Mouse (Mus musculus): ENCODE results near the gene Ifit3b.
"Not testable (repeated sequence)": the region's sequence is repeated elsewhere in the genome, so short reads cannot be mapped to it uniquely, and the experiment has no call there.

The Ifit3b gene

DNA sequence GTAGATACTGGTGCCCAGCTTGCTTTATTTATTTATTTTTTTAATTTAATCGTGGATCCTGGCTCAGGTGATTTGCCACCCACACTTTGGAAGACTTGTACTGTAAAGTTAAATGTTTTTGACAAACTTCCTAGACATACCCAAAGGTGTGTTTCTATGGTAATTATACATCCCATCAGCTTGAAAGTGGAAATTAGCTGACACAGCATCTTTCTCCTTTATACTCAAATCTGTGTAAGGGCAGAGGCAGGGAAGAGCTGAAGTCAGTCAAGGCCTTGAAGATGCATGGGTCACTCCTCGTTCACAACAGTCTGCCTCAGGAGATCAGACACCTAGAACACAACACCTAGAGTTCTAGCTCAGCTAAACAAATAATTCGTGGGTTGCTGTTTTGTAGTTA is 2.3 kb downstream of the Ifit3b start:
- in situ Hi-C loops (cut with MboI): not testable (repeated sequence)

- in situ Hi-C loops (cut with MboI): not testable (repeated sequence)
Observed at GRCm38 (mm10) chr19:34612243-34613001, 4.7 kb downstream of the Ifit3b start.

- in situ Hi-C loops (cut with MboI): no loop called here
Observed at GRCm38 (mm10) chr19:34620871-34621270, 13.1 kb downstream of the Ifit3b start.

GRCm38 (mm10) chr19:34623781-34624180 is 16.0 kb downstream of the Ifit3b start:
- in situ Hi-C loops (cut with MboI): no loop called here

DNA sequence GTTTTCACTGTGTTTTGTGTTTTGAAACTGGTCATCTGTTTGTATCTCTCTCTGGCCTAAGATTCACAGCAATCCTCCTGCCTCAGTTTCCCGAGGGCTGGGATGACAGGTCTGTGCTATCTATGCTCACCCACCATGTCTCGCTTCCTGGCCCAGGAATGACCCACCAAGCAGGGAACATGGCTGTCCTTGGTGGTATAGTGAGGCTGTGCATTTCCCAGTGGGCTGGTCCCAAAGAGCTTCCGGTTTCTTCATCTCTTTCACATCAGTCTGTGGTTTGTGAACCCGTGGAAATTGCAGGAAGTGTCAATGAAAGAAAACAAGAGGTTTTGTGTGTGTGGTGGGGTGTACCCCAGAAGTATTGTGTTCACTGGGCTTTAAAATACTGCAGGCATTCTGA is 16.9 kb downstream of the Ifit3b start:
- in situ Hi-C loops (cut with MboI): no loop called here

- in situ Hi-C loops (cut with MboI): no loop called here
Observed at GRCm38 (mm10) chr19:34627496-34627895, 19.7 kb downstream of the Ifit3b start.

DNA sequence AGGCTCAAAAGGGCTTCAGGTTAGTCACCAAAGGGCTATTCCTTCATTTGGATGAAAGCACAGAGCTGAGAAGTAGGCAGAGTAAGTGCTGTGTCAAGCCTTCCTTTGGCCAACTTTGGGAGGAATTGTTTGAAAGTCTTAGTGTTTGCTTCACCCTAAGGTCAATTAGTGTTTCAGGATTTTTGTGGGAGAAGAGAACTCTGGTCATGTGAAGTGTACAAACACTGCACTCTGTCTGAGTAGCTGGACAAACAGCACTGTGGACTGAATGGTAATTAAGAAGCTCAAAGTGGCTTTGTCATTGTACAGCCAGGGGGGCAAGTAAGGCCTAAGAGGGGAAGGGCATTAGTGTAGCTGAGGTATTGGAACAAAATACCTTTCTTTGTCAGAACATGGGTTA is 23.7 kb downstream of the Ifit3b start:
- in situ Hi-C loops (cut with MboI): no loop called here

DNA sequence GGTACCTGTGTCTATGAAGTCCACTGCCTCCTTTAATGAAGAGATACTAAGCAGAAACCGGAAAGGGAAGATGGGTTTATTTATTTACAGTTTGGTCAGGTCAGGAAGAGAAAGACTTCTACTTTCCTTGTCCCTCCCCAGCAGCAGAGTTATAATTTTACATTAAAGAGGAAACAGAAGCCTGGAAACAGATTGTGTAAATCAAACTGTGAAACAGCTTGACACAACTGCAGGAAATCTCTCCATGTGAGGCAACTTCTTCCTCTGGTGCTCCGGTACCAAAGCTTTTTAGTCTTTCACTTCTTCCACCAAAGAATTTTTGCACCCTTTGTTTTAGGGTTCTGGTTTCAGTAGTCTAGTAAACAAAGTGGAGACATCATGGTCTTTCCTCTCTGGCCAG is 25.7 kb downstream of the Ifit3b start:
- in situ Hi-C loops (cut with MboI): no loop called here

GRCm38 (mm10) chr19:34636933-34637557 is 29.3 kb downstream of the Ifit3b start:
- in situ Hi-C loops (cut with MboI): loop anchor here (5.0 kb wide), 1 partner anchor 90 kb away; no protein-coding TSS in a partner anchor

- in situ Hi-C loops (cut with MboI): no loop called here
Observed at GRCm38 (mm10) chr19:34640623-34641022, 32.9 kb downstream of the Ifit3b start, which contains the start of the genes Ifit1bl2 and Ifit1. TSS of gene Ifit1bl2 (minus strand) at chr19:34640743. TSS of gene Ifit1 (plus strand) at chr19:34640871.

DNA sequence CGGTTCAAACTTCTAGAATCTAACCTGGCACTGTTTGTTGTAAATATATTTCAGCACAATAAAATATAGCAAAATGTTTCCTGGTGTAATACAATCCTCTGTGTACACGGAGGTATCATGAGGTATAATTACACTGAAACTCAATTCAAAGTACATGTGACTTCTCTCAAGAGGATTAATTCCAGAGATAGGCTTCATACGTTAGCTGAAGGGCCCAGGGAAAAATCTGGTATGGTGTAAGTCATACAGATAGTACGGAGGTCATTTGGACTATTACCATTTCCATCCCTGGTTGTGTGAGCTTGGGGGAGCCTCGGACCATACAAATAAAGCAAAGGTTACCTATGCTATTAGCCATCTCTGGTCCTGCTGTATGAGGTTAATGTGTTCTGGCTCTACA is 34.8 kb downstream of the Ifit3b start:
- in situ Hi-C loops (cut with MboI): no loop called here

DNA sequence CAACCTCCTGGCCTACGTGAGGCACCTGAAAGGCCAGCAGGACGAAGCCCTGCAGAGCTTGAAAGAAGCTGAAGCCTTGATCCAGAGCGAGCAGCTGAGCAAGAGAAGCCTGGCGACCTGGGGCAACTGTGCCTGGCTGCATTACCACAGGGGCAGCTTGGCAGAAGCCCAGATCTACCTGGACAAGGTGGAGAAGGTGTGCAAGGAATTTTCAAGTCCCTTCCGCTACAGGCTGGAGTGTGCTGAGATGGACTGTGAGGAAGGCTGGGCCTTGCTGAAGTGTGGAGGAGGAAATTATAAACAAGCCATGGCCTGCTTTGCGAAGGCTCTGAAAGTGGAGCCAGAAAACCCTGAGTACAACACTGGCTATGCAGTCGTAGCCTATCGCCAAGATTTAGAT is 39.9 kb downstream of the Ifit3b start:
- in situ Hi-C loops (cut with MboI): not testable (repeated sequence)

DNA sequence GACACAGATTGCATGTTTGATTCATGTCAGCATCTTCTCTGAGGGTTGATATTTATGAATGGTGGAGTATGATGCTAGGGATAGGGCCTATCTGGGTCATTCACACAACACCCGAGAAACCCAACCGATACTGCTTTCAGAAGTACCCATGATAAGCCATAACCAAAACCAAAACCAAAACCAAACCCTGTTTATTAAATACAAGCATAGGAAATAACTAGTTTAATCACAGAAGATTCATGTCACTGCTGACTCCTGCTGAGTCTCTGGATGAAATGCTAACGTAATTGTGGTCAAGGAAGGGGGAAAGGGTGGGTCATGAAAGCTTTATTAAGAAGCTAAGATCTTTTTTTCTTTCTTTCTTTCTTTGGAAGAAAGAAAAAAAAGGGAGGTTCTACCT is 42.5 kb downstream of the Ifit3b start:
- in situ Hi-C loops (cut with MboI): loop anchor here (25.0 kb wide), 1 partner anchor 313 kb away; no protein-coding TSS in a partner anchor

GRCm38 (mm10) chr19:34650997-34651396 is 43.2 kb downstream of the Ifit3b start:
- in situ Hi-C loops (cut with MboI): loop anchor here (25.0 kb wide), 1 partner anchor 314 kb away; no protein-coding TSS in a partner anchor

DNA sequence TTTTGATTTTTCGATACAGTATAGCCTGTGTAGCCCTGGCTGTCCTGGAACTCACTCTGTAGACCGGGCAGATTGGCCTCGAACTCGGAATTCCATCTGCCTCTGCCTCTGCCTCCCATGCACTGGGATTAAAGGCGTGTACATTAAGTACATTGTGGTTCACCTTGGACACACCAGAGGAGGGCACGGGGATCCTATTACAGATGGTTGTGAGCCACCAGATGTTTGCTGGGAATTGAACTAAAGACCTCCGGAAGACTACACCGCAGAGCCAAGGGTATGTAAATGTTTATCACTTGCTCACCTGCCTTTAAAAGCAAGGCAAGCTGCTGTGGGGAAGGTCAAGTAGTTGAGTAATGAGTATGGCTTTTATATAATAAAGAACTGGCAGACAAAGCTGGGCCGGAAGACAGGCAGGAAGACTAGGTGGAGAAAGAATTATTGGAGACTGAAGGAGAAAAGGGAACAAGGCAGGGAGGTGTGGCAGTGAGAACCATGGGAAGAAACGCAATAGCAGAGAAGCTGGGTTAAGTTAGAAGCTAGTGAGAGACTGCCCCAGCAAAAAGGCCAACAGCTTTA is 47.5 kb downstream of the Ifit3b start:
- in situ Hi-C loops (cut with MboI): loop anchor here (25.0 kb wide), 1 partner anchor 318 kb away; no protein-coding TSS in a partner anchor

- in situ Hi-C loops (cut with MboI): loop anchor here (25.0 kb wide), 1 partner anchor 319 kb away; no protein-coding TSS in a partner anchor
Observed at GRCm38 (mm10) chr19:34656511-34657298, 48.9 kb downstream of the Ifit3b start.

DNA sequence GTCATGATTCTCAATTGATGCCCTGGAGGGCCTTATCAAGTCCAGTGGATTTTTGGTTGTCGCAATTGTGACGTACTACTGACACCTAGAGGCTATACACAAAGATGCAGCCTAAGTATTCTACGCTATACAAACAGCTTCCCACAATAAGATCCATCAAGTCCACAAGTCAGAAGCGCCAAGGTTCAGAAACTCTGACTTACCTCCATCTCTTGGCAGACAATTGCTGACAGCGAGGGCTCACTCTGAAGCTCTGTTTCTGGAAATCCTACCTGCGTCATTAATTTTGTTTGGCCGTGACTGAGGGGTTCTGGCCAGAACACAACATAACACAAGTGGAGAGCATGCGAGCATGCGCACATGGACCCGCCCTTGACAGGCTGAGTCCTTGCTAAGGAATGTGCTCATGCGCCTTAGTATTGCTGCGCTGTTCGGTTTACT is 54.3 kb downstream of the Ifit3b start:
- in situ Hi-C loops (cut with MboI): loop anchor here (25.0 kb wide), 1 partner anchor 325 kb away; no protein-coding TSS in a partner anchor

GRCm38 (mm10) chr19:34662740-34663139 is 55.0 kb downstream of the Ifit3b start:
- in situ Hi-C loops (cut with MboI): loop anchor here (25.0 kb wide), 1 partner anchor 325 kb away; no protein-coding TSS in a partner anchor

Measured in mature B cell (primary cell).